Mouse (Mus musculus): ENCODE measurements around the gene Jade1.

Jade1 gene

GRCm38 (mm10) chr3:41598412-41598811 lies 42.9 kb downstream of the Jade1 start:
- no peak for DNase-seq (ENCODE audit: low spot score in 2 of 2)

GRCm38 (mm10) chr3:41599226-41599625 lies 43.7 kb downstream of the Jade1 start:
- DNase-seq (ENCODE audit: low spot score in 2 of 2), result no peak

- no peak for DNase-seq (ENCODE audit: low spot score in 2 of 2)
These were observed 44.5 kb downstream of the Jade1 start for GRCm38 (mm10) chr3:41599806-41600589.

- no peak for DNase-seq (ENCODE audit: low spot score in 2 of 2)
These were observed 45.9 kb downstream of the Jade1 start for GRCm38 (mm10) chr3:41601226-41602020.

- DNase-seq (ENCODE audit: low spot score in 2 of 2), result no peak
These were observed 47.4 kb downstream of the Jade1 start for GRCm38 (mm10) chr3:41602933-41603332.

- no peak for DNase-seq (ENCODE audit: low spot score in 2 of 2)
These were observed 48.0 kb downstream of the Jade1 start for GRCm38 (mm10) chr3:41603470-41604019.

GRCm38 (mm10) chr3:41604629-41605321 lies 49.2 kb downstream of the Jade1 start:
- DNase-seq (ENCODE audit: low spot score in 2 of 2), result no peak

GRCm38 (mm10) chr3:41605601-41606329 lies 50.2 kb downstream of the Jade1 start:
- DNase-seq (ENCODE audit: low spot score in 2 of 2), result no peak

DNA sequence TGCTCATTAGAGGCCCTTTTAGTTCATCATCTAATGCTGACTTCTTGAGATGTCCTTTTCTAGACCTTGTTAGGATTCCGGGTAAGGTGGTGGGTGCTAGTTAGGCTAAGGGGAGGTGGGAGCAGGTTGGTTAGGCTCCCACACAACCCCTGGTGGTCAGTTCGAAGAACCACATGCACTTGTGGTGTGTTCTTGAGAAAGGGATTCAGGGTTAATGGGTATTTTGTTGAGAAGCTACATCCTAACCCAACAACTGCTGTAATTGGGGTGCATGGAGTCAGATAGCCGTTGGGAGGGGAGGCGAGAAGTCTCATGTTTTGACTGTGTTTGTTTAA lies 50.8 kb downstream of the Jade1 start:
- no peak for DNase-seq (ENCODE audit: low spot score in 2 of 2)

- DNase-seq (ENCODE audit: low spot score in 2 of 2), result no peak
These were observed 51.5 kb downstream of the Jade1 start for GRCm38 (mm10) chr3:41607050-41607449.

- DNase-seq (ENCODE audit: low spot score in 2 of 2), result no peak
These were observed 51.9 kb downstream of the Jade1 start for GRCm38 (mm10) chr3:41607467-41607866.

GRCm38 (mm10) chr3:41609071-41609470 lies 53.5 kb downstream of the Jade1 start:
- no peak for DNase-seq (ENCODE audit: low spot score in 2 of 2)

GRCm38 (mm10) chr3:41612211-41612610 lies 56.7 kb downstream of the Jade1 start:
- DNase-seq (ENCODE audit: low spot score in 2 of 2), result no peak

DNA sequence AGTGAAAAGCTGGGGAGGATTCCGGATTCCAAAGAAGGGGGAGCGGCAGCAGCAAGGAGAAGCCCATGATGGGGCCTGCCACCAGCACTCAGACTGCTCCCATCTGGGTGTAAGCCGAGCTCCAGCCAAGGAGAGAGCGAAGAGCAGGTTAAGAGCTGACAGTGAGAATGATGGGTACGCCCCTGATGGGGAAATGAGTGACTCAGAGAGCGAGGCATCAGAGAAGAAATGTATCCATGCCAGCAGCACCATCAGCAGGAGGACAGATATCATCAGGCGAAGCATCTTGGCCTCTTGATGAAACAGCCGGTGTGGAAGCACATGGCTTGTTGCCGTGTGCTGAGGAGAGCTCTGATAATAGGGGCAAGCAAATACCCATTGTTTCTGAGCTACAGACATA lies 58.2 kb downstream of the Jade1 start:
- no peak for DNase-seq (ENCODE audit: low spot score in 2 of 2)

DNA sequence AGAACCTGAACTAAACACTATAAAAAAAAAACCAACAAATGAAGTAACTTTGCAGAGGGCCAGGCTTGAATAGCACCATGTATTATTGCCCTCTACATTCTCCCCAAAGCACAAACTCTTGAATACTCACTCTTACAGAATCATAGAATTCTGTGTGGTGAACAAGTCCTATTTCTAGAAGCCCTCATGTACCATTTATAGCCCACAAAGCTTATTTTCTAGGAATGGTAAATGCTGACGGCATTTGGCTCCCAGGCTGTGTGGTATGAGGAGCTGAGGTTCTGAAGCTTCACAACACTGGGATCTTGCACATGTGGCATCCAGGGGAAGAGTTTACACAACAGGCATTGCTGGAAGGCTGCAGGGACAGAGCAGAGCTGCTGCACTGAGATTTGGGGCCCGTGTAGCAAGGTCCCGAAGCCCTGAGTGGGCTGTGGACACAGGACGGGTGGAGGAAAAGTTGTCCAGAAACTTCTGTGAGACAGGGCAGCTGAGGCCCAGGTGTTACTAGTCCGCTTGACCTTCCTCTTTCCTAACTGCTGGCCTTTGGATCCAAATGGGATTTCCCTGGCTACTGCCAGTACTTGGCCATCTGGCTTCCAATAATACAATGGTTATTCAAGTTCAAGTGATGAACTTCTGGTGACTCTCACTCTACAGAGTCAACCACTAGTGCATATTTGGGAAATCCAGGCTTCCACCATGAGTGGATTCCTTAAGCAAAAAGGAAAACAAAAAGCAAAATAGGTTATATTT lies 58.9 kb downstream of the Jade1 start:
- DNase-seq (ENCODE audit: low spot score in 2 of 2), result no peak

GRCm38 (mm10) chr3:41618036-41618435 lies 62.5 kb downstream of the Jade1 start:
- DNase-seq (ENCODE audit: low spot score in 2 of 2), result no peak

DNA sequence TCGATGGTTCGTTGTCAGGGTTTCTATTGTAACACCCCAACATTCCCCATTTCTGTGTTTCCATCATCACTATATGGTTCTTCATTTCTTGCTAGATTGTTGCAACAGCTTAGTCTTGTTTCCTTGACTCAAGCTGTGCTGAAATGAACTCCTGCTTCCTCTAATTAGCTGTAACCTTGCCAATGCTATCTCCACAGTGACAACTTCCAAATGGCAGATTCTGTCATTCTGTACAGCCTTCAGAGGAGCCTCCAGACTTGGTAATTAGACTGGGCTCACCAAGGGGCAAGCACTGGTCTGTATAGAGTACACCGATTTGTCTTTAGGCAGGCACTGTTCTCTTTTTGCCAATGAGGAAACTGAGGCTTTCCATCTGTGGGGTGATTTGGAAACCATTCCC lies 63.0 kb downstream of the Jade1 start:
- DNase-seq (ENCODE audit: low spot score in 2 of 2), result no peak

GRCm38 (mm10) chr3:41620971-41621370 lies 65.4 kb downstream of the Jade1 start:
- DNase-seq (ENCODE audit: low spot score in 2 of 2), result no peak

DNA sequence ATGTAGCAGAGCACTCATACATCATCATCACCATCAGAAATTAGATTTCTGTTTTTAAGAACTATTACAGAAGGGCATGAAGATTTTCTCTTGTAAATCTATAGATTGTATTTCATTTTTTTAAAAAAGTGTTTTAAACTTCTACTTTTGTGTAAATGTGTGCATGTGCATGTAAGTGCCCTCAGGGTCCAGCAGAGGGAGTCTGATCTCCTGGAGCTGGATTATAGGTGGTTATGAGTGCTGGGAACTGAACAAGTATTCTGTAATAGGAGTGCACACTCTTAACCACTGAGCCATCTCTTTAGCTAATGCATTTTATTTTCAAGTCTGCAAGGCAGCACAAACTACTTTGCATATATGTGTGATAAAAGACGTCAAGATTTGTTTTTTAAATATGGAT lies 100.1 kb downstream of the Jade1 start:
- DNase-seq (ENCODE audit: low spot score in 2 of 2), result no peak
